Mouse (Mus musculus) midbrain, embryonic 10.5 days (tissue): ENCODE measurements around the gene Larp6. TPM values are rescaled to one million over a fixed set of nuclear protein-coding genes. Genes with fewer than 3 reads are reported as not detected.

Source experiments
- DNase-seq: peaks from one replicate; pipeline ENCODE4 v3.0.0-alpha.2; 2017; ENCODE audit warnings: low spot score
- H3K27ac ChIP-seq: fragments of 300-500 bp; sonication (generic); replicated peaks from 2 replicates; pipeline ENCODE4 v1.5.1; 2016; ENCODE audit warnings: mild to moderate bottlenecking
- H3K27me3 ChIP-seq: fragments of 300-500 bp; sonication (generic); 2 replicates; pipeline ENCODE4 v1.6.1; 2016; ENCODE audit warnings: low read depth, mild to moderate bottlenecking; ENCODE audit not compliant: poor library complexity, severe bottlenecking
- H3K36me3 ChIP-seq: fragments of 300-500 bp; sonication (generic); 2 replicates; pipeline ENCODE4 v1.6.1; 2016; ENCODE audit warnings: mild to moderate bottlenecking, moderate library complexity
- H3K4me1 ChIP-seq: fragments of 300-500 bp; sonication (generic); 2 replicates; pipeline ENCODE4 v1.6.1; 2016
- H3K4me3 ChIP-seq: fragments of 300-500 bp; sonication (generic); 2 replicates; pipeline ENCODE4 v1.5.1; 2016; ENCODE audit warnings: mild to moderate bottlenecking, moderate library complexity
- H3K9me3 ChIP-seq: fragments of 300-500 bp; sonication (generic); replicated peaks from 2 replicates; pipeline ENCODE4 v1.6.1; 2016; ENCODE audit warnings: mild to moderate bottlenecking
- WGBS: fragments of 180-500 bp; shearing (Covaris S2); methylation state at CpG from one replicate; pipeline ENCODE4 v1.1.7; 2016; 5-methylcytosine and 5-hydroxymethylcytosine counted together
- polyA plus RNA-seq: library from polyadenylated mRNA; unstranded; fragments of >200 nt; fragmentation: Nextera tagmentation; extraction: Ambion mirVana; gene quantifications from 2 replicates; pipeline ENCODE4 v1.2.1, GENCODE M21; 2016

Gene Larp6
- polyA plus RNA-seq = 1.2 and 1.9 TPM in 2 replicates

- WGBS = under 1% methylated on average over 66 of the region's 66 CpGs
- H3K4me1 ChIP-seq = peaks cover 16% of the 10 kb centered on the region
- peak; percentile 64 for DNase-seq
- H3K36me3 ChIP-seq = no peaks in the 10 kb centered on the region
- peak within 1 kb of the TSS; percentile 85 for H3K27ac ChIP-seq
- H3K4me3 ChIP-seq = peak within 1 kb of the TSS; percentile 82
- H3K9me3 ChIP-seq = no peaks in the 10 kb centered on the region
- peaks cover 40% of the 10 kb centered on the region for H3K27me3 ChIP-seq
These were observed at the start of gene Larp6 for GRCm38 (mm10) chr9:60712771-60713541. Gene Larp6, plus strand, starts transcription at chr9:60712989.

- Histone ChIP-seq H3K4me3 (no peak overlapping the region), H3K36me3 (peaks cover 51% of the 10 kb centered on the region), H3K9me3 (no peaks in the 10 kb centered on the region), H3K27me3 (no peaks in the 10 kb centered on the region), H3K4me1 (no peaks in the 10 kb centered on the region), H3K27ac (no peak overlapping the region)
- 96% methylated on average over 12 of the region's 12 CpGs for WGBS
- DNase-seq = no peak
These were observed 48.4 kb upstream of the Larp6 start for GRCm38 (mm10) chr9:60664385-60664784.

GRCm38 (mm10) chr9:60664866-60665265 is 47.9 kb upstream of the Larp6 start:
- Histone ChIP-seq H3K27ac (no peak overlapping the region), H3K4me3 (no peak overlapping the region), H3K27me3 (no peaks in the 10 kb centered on the region), H3K4me1 (no peaks in the 10 kb centered on the region), H3K36me3 (peaks cover 56% of the 10 kb centered on the region), H3K9me3 (no peaks in the 10 kb centered on the region)
- DNase-seq = no peak
- 92% methylated on average over 5 of the region's 5 CpGs for WGBS

GRCm38 (mm10) chr9:60665535-60665934 is 47.3 kb upstream of the Larp6 start:
- H3K4me1 ChIP-seq = no peaks in the 10 kb centered on the region
- H3K9me3 ChIP-seq = no peaks in the 10 kb centered on the region
- H3K27me3 ChIP-seq = no peaks in the 10 kb centered on the region
- H3K4me3 ChIP-seq = no peak overlapping the region
- H3K27ac ChIP-seq = no peak overlapping the region
- no peak for DNase-seq
- H3K36me3 ChIP-seq = peaks cover 62% of the 10 kb centered on the region
- WGBS = 95% methylated on average over 3 of the region's 3 CpGs

- Histone ChIP-seq H3K4me3 (no peak overlapping the region), H3K27ac (no peak overlapping the region), H3K4me1 (no peaks in the 10 kb centered on the region), H3K36me3 (peaks cover 80% of the 10 kb centered on the region), H3K27me3 (no peaks in the 10 kb centered on the region), H3K9me3 (no peaks in the 10 kb centered on the region)
- 84% methylated on average over 6 of the region's 6 CpGs for WGBS
- DNase-seq = no peak
These were observed 43.9 kb upstream of the Larp6 start for GRCm38 (mm10) chr9:60668886-60669285.

- Histone ChIP-seq H3K27me3 (no peaks in the 10 kb centered on the region), H3K27ac (no peak overlapping the region), H3K4me3 (no peak overlapping the region), H3K9me3 (no peaks in the 10 kb centered on the region), H3K4me1 (no peaks in the 10 kb centered on the region), H3K36me3 (peaks cover 77% of the 10 kb centered on the region)
- no peak for DNase-seq
- 95% methylated on average over 6 of the region's 6 CpGs for WGBS
These were observed 40.2 kb upstream of the Larp6 start for GRCm38 (mm10) chr9:60672568-60672967.

GRCm38 (mm10) chr9:60674780-60675179 is 38.0 kb upstream of the Larp6 start:
- H3K36me3 ChIP-seq = peaks cover 81% of the 10 kb centered on the region

GRCm38 (mm10) chr9:60676429-60676828 is 36.4 kb upstream of the Larp6 start:
- Histone ChIP-seq H3K9me3 (no peaks in the 10 kb centered on the region), H3K27ac (no peak overlapping the region), H3K27me3 (no peaks in the 10 kb centered on the region), H3K4me1 (no peaks in the 10 kb centered on the region), H3K36me3 (peaks cover 80% of the 10 kb centered on the region), H3K4me3 (no peak overlapping the region)
- WGBS = 94% methylated on average over 4 of the region's 4 CpGs
- no peak for DNase-seq

More at GRCm38 (mm10) chr9:60674780-60675179, 38.0 kb upstream of the Larp6 start:
- no peak for DNase-seq
- H3K27ac ChIP-seq = no peak overlapping the region
- H3K9me3 ChIP-seq = no peaks in the 10 kb centered on the region
- no peak overlapping the region for H3K4me3 ChIP-seq
- no peaks in the 10 kb centered on the region for H3K4me1 ChIP-seq
- H3K27me3 ChIP-seq = no peaks in the 10 kb centered on the region

GRCm38 (mm10) chr9:60678913-60679312 is 33.9 kb upstream of the Larp6 start:
- H3K36me3 ChIP-seq = peaks cover 84% of the 10 kb centered on the region
- no peak overlapping the region for H3K4me3 ChIP-seq

GRCm38 (mm10) chr9:60681005-60681404 is 31.8 kb upstream of the Larp6 start:
- no peak for DNase-seq
- no peaks in the 10 kb centered on the region for H3K9me3 ChIP-seq
- WGBS = 87% methylated on average over 3 of the region's 3 CpGs
- no peak overlapping the region for H3K27ac ChIP-seq
- peaks cover 85% of the 10 kb centered on the region for H3K36me3 ChIP-seq
- no peak overlapping the region for H3K4me3 ChIP-seq
- no peaks in the 10 kb centered on the region for H3K27me3 ChIP-seq
- H3K4me1 ChIP-seq = peaks cover under 1% of the 10 kb centered on the region; the same call in 1 of the 2 replicates

More at GRCm38 (mm10) chr9:60678913-60679312, 33.9 kb upstream of the Larp6 start:
- H3K27me3 ChIP-seq = no peaks in the 10 kb centered on the region
- H3K9me3 ChIP-seq = no peaks in the 10 kb centered on the region
- WGBS = 90% methylated on average over 5 of the region's 5 CpGs
- no peak overlapping the region for H3K27ac ChIP-seq
- DNase-seq = no peak
- H3K4me1 ChIP-seq = no peaks in the 10 kb centered on the region

GRCm38 (mm10) chr9:60682753-60683152 is 30.0 kb upstream of the Larp6 start:
- Histone ChIP-seq H3K36me3 (peaks cover 68% of the 10 kb centered on the region), H3K4me3 (no peak overlapping the region), H3K27me3 (no peaks in the 10 kb centered on the region), H3K9me3 (no peaks in the 10 kb centered on the region), H3K27ac (no peak overlapping the region), H3K4me1 (peaks cover 14% of the 10 kb centered on the region)
- DNase-seq = no peak
- WGBS = 94% methylated on average over 4 of the region's 4 CpGs

- Histone ChIP-seq H3K9me3 (no peaks in the 10 kb centered on the region), H3K4me3 (peak overlapping the region; percentile 66), H3K36me3 (peaks cover 26% of the 10 kb centered on the region), H3K4me1 (peaks cover 22% of the 10 kb centered on the region), H3K27ac (peak overlapping the region; percentile 95), H3K27me3 (no peaks in the 10 kb centered on the region)
- WGBS = 1% methylated on average over 7 of the region's 7 CpGs
- no peak for DNase-seq
These were observed 25.4 kb upstream of the Larp6 start for GRCm38 (mm10) chr9:60687415-60687814.

GRCm38 (mm10) chr9:60687891-60688324 is 24.9 kb upstream of the Larp6 start, which contains the start of gene Lrrc49:
Gene Lrrc49, minus strand, starts transcription at chr9:60688158.
- Histone ChIP-seq H3K27me3 (no peaks in the 10 kb centered on the region), H3K4me3 (peak within 1 kb of the TSS; percentile 66), H3K9me3 (no peaks in the 10 kb centered on the region), H3K36me3 (peaks cover 21% of the 10 kb centered on the region), H3K4me1 (peaks cover 22% of the 10 kb centered on the region), H3K27ac (peak within 1 kb of the TSS; percentile 95)
- WGBS = 0% methylated on average over 21 of the region's 21 CpGs
- peak; percentile 92 for DNase-seq
